Mouse (Mus musculus): ENCODE measurements around the gene Adra1b.

DNA sequence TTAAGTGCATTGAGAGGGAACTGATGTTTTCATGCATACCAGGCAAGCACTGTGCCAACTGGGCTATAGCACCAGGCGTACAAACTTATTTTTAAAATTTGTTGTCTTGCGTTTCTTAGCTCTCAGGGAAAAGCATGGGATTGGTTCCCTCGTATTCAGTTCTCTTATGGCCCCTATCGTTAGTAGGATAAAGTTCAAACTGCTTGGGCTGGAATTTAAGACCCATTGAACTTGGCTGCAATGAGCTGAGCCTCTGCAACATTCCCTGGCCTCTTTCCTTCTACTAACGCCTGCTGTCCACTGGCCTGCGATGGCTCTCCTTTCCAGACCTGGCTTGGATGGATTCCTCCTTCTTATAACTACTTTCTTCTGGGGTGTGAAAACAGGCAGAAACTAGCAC is 110.6 kb downstream of the Adra1b start:
- TF ChIP-seq POLR2A (IDR thresholded peaks at IDR 0.05; ENCODE audit: insufficient read depth, low read depth, low read length) (no peak), CTCF (IDR thresholded peaks at IDR 0.05) (no peak), EP300 (IDR thresholded peaks at IDR 0.05; ENCODE audit: insufficient read depth, low read depth, low read length) (0 out of 2 replicates have a peak, but pooled peaks have one; percentile 30)
